Mouse (Mus musculus) forebrain, embryonic 12.5 days (tissue): ENCODE data around the gene Spg11. TPM values are rescaled to one million over a fixed set of nuclear protein-coding genes. Genes with fewer than 3 reads are reported as not detected.

Source experiments
- ATAC-seq: fragments of 200-750 bp; cut with Nextera tagmentation; 2 replicates; pipeline ENCODE4 v1.8.0; 2017; ENCODE audit warnings: moderate TSS enrichment; ENCODE audit not compliant: low FRiP score
- H3K27ac ChIP-seq: fragments of 300-500 bp; sonication (generic); 2 replicates; pipeline ENCODE4 v1.5.1; 2016; ENCODE audit warnings: mild to moderate bottlenecking
- H3K27me3 ChIP-seq: fragments of 300-500 bp; sonication (generic); 2 replicates; pipeline ENCODE4 v1.6.1; 2016; ENCODE audit warnings: mild to moderate bottlenecking
- H3K36me3 ChIP-seq: fragments of 300-500 bp; sonication (generic); replicated peaks from 2 replicates; pipeline ENCODE4 v1.6.1; 2016; ENCODE audit warnings: mild to moderate bottlenecking
- H3K4me1 ChIP-seq: fragments of 300-500 bp; sonication (generic); 2 replicates; pipeline ENCODE4 v1.6.1; 2016
- H3K4me2 ChIP-seq: fragments of 300-500 bp; sonication (generic); 2 replicates; pipeline ENCODE4 v1.6.1; 2016; ENCODE audit warnings: mild to moderate bottlenecking, moderate library complexity
- H3K4me3 ChIP-seq: fragments of 300-500 bp; sonication (generic); replicated peaks from 2 replicates; pipeline ENCODE4 v1.5.1; 2016; ENCODE audit warnings: mild to moderate bottlenecking
- H3K9ac ChIP-seq: fragments of 300-500 bp; sonication (generic); 2 replicates; pipeline ENCODE4 v1.6.1; 2016; ENCODE audit warnings: mild to moderate bottlenecking
- H3K9me3 ChIP-seq: fragments of 300-500 bp; sonication (generic); 2 replicates; pipeline ENCODE4 v1.6.1; 2016
- WGBS: fragments of 180-500 bp; shearing (Covaris S2); methylation state at CpG from one replicate; pipeline ENCODE4 v1.1.7; 2016; 5-methylcytosine and 5-hydroxymethylcytosine counted together
- polyA plus RNA-seq: library from polyadenylated mRNA; unstranded; fragments of >200 nt; fragmentation: Nextera tagmentation; extraction: Ambion mirVana; gene quantifications from 2 replicates; pipeline ENCODE4 v1.2.1, GENCODE M21; 2016

Spg11 gene
- polyA plus RNA-seq, 1 experiment from 2014 or later: 15.3 TPM

GRCm38 (mm10) chr2:122153681-122154365 lies 35.6 kb upstream of the Spg11 start:
- Histone ChIP-seq H3K9ac (no peak overlapping the region), H3K27me3 (no peaks in the 10 kb centered on the region), H3K4me3 (no peak overlapping the region), H3K9me3 (no peaks in the 10 kb centered on the region), H3K27ac (no peak overlapping the region), H3K4me1 (no peaks in the 10 kb centered on the region), H3K4me2 (no peak overlapping the region), H3K36me3 (no peaks in the 10 kb centered on the region; the same call in 1 of the 2 replicates)
- ATAC-seq: no peak
- 83% methylated on average over 7 of the region's 7 CpGs for WGBS

DNA sequence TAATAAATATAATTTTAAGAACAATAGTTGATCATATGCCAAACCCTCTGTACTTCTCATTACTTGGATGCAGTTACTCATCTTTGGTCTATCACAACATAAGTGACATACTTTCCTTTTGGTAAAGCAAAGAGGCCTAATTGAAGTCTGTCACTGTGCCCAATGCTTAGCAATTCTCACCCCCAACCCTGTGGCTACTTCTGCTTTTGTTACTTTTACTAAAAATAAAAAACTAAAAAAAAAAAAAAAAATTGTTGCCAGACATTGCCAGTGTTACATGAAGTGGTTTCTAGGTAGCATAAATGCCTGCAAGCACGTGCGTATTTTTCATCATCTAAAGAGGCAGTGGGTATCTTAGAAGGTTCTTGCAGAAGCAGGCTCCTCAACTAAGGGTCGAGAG lies 34.7 kb upstream of the Spg11 start:
- no peaks in the 10 kb centered on the region for H3K9me3 ChIP-seq
- H3K4me3 ChIP-seq: no peak overlapping the region
- peaks cover 3% of the 10 kb centered on the region; the same call in 1 of the 2 replicates for H3K27me3 ChIP-seq
- no peak overlapping the region for H3K9ac ChIP-seq
- 87% methylated on average over 3 of the region's 3 CpGs for WGBS
- H3K4me2 ChIP-seq: no peak overlapping the region
- no peak for ATAC-seq
- H3K4me1 ChIP-seq: peaks cover 6% of the 10 kb centered on the region
- no peaks in the 10 kb centered on the region; the same call in 1 of the 2 replicates for H3K36me3 ChIP-seq
- H3K27ac ChIP-seq: no peak overlapping the region

- ATAC-seq: no peak
These were observed 33.0 kb upstream of the Spg11 start for GRCm38 (mm10) chr2:122151221-122151620.

GRCm38 (mm10) chr2:122149716-122150115 lies 31.5 kb upstream of the Spg11 start:
- ATAC-seq: no peak
- H3K9ac ChIP-seq: no peak overlapping the region
- H3K27me3 ChIP-seq: peaks cover 3% of the 10 kb centered on the region; the same call in 1 of the 2 replicates
- H3K4me2 ChIP-seq: no peak overlapping the region
- H3K4me3 ChIP-seq: no peak overlapping the region
- H3K9me3 ChIP-seq: no peaks in the 10 kb centered on the region
- peaks cover 10% of the 10 kb centered on the region for H3K4me1 ChIP-seq
- WGBS: 93% methylated on average over 3 of the region's 3 CpGs
- no peak overlapping the region for H3K27ac ChIP-seq
- no peaks in the 10 kb centered on the region; the same call in 1 of the 2 replicates for H3K36me3 ChIP-seq

More at GRCm38 (mm10) chr2:122151221-122151620, 33.0 kb upstream of the Spg11 start:
- peaks cover 3% of the 10 kb centered on the region; the same call in 1 of the 2 replicates for H3K27me3 ChIP-seq
- peaks cover 10% of the 10 kb centered on the region for H3K4me1 ChIP-seq
- H3K27ac ChIP-seq: no peak overlapping the region
- H3K36me3 ChIP-seq: no peaks in the 10 kb centered on the region; the same call in 1 of the 2 replicates
- no peak overlapping the region for H3K4me2 ChIP-seq
- 90% methylated on average over 1 of the region's 1 CpGs for WGBS
- H3K9ac ChIP-seq: no peak overlapping the region
- no peaks in the 10 kb centered on the region for H3K9me3 ChIP-seq
- H3K4me3 ChIP-seq: no peak overlapping the region

DNA sequence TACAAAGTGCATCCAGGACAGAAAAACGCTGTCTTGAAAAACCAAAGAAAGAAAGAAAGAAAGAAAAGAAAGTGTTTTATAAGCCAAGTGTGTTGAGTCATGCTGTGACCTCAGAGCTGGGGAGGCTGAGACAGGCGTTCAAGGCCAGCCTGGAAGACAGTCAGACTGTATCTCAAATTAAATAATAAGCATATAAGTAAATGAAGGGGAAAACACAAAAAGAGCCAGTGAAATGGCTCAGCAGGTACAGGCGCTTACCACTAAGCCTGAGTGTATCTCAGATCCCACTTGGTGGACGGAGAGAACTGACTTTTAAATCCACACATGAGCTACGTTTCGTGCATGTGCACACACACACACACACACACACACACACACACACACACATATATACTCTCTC lies 31.1 kb upstream of the Spg11 start:
- 87% methylated on average over 6 of the region's 6 CpGs for WGBS
- Histone ChIP-seq H3K4me1 (peaks cover 10% of the 10 kb centered on the region), H3K36me3 (no peaks in the 10 kb centered on the region; the same call in 1 of the 2 replicates), H3K27ac (no peak overlapping the region), H3K27me3 (peaks cover 3% of the 10 kb centered on the region; the same call in 1 of the 2 replicates), H3K4me3 (no peak overlapping the region), H3K9me3 (no peaks in the 10 kb centered on the region), H3K4me2 (no peak overlapping the region), H3K9ac (no peak overlapping the region)
- ATAC-seq: no peak

DNA sequence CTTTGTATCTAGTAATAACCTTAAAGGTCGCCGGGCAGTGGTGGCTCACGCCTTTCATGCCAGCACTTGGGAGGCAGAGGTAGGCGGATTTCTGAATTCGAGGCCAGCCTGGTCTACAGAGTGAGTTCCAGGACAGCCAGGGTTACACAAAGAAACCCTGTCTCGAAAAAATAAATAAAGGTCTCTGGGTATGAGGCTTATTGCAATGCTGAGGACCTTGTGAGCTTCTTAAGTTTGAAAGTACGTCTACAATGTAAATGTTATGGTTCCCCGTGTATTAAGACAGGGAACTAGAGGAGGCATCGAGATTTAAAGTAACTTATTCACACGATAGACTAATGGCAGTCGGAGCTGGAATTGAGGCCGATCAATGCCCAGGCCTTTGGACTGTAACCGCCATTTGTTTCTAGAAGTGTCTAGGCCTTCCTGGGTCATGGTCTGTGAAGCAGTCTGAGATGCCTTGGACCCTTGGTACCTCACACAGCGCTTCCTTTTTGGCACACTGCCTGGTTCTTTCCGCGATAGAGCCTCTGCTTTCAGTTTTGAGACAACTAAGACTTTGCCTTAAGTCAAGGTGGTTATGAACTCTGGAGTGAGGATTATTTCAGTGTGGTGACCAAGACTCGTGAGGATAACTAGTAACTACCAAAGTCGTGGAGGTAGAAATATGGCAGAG lies 30.2 kb upstream of the Spg11 start:
- peak overlapping the region; percentile 73 for H3K9ac ChIP-seq
- no peaks in the 10 kb centered on the region; the same call in 1 of the 2 replicates for H3K36me3 ChIP-seq
- H3K4me2 ChIP-seq: peak overlapping the region; percentile 75
- ATAC-seq: no peak
- H3K9me3 ChIP-seq: no peaks in the 10 kb centered on the region
- H3K4me3 ChIP-seq: peak overlapping the region; percentile 55
- H3K4me1 ChIP-seq: peaks cover 10% of the 10 kb centered on the region
- peaks cover 3% of the 10 kb centered on the region; the same call in 1 of the 2 replicates for H3K27me3 ChIP-seq
- no peak overlapping the region for H3K27ac ChIP-seq
- 40% methylated on average over 18 of the region's 18 CpGs for WGBS

DNA sequence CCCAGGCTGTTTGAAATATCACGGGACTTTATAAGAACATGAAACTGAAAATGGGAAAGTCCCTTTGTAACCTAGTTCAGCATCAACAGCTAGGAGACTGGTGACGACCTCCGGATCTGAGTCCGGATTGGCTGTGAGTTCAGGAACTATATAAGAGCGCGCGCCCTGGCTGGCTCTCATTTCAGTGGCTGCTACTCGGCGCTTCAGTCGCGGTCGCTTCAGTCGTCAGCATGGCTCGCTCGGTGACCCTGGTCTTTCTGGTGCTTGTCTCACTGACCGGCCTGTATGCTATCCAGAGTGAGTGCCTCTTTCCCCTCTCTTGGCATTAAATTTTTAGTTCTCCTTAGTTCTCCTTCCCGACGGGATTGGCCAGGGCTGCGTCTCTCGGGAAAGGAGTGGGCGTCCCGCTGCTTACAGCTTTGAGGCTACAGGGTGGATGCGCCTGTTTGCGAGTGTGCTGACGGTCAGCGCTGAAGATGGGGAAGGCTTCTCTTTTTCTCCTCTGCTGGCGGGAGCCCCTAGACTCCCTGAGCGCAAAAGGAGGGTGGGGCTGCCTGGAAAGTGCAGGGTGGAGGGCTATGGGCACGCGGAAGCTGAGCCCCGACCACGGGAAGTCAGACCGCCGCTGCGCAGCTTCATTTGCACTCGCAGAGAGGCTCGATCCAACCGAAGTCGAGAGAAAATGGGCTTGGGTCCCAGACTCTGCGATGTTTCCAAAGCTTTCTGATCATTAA lies 29.5 kb upstream of the Spg11 start, which contains the start of gene B2m:
Gene B2m, plus strand, starts transcription at position 179 of the 734 bp plus-strand sequence.
- H3K4me3 ChIP-seq: peak within 1 kb of the TSS; percentile 55
- peak within 1 kb of the TSS; percentile 73 for H3K9ac ChIP-seq
- ATAC-seq: peak; percentile 98
- H3K4me2 ChIP-seq: peak within 1 kb of the TSS; percentile 75
- under 1% methylated on average over 40 of the region's 40 CpGs for WGBS
- no peaks in the 10 kb centered on the region; the same call in 1 of the 2 replicates for H3K36me3 ChIP-seq
- peaks cover 3% of the 10 kb centered on the region; the same call in 1 of the 2 replicates for H3K27me3 ChIP-seq
- 0 out of 2 replicates have a peak within 1 kb of the TSS, but pooled peaks have one; percentile 5 for H3K27ac ChIP-seq
- peaks cover 10% of the 10 kb centered on the region for H3K4me1 ChIP-seq
- no peaks in the 10 kb centered on the region for H3K9me3 ChIP-seq

DNA sequence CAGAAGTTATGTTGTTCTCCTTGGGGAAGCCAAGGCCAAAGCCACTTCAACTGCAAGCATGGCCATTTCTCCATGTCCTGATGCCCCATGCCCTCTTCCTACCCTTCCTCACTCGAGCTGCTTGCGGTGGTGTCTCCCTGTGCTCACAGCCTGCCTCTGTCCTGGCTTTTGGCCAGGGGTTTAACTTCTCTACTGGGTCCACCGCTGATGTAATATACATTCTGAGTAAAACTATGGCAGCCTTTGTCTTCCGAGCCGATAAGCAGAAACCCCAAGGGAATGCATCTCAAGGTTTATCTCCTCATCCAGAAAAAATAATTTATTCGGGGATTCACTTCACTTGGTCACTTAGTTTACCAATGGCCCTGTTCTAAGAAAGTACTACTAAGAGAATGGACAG lies 28.5 kb upstream of the Spg11 start:
- WGBS: 82% methylated on average over 6 of the region's 6 CpGs

GRCm38 (mm10) chr2:122145756-122146155 lies 27.6 kb upstream of the Spg11 start:
- H3K4me2 ChIP-seq: no peak overlapping the region
- 67% methylated on average over 4 of the region's 4 CpGs for WGBS
- peaks cover 3% of the 10 kb centered on the region; the same call in 1 of the 2 replicates for H3K27me3 ChIP-seq
- H3K36me3 ChIP-seq: no peaks in the 10 kb centered on the region
- peaks cover 10% of the 10 kb centered on the region for H3K4me1 ChIP-seq
- H3K9me3 ChIP-seq: no peaks in the 10 kb centered on the region
- no peak overlapping the region for H3K9ac ChIP-seq
- no peak overlapping the region for H3K4me3 ChIP-seq
- H3K27ac ChIP-seq: no peak overlapping the region
- no peak for ATAC-seq

More for the DNA sequence above, 28.5 kb upstream of the Spg11 start:
- H3K9me3 ChIP-seq: no peaks in the 10 kb centered on the region
- H3K27me3 ChIP-seq: peaks cover 3% of the 10 kb centered on the region; the same call in 1 of the 2 replicates
- no peaks in the 10 kb centered on the region; the same call in 1 of the 2 replicates for H3K36me3 ChIP-seq
- no peak for ATAC-seq
- H3K4me1 ChIP-seq: peaks cover 10% of the 10 kb centered on the region
- H3K4me3 ChIP-seq: no peak overlapping the region
- H3K4me2 ChIP-seq: no peak overlapping the region
- H3K9ac ChIP-seq: no peak overlapping the region
- no peak overlapping the region for H3K27ac ChIP-seq

- no peaks in the 10 kb centered on the region; the same call in 1 of the 2 replicates for H3K27me3 ChIP-seq
- ATAC-seq: no peak
- H3K9ac ChIP-seq: no peak overlapping the region
- H3K36me3 ChIP-seq: no peaks in the 10 kb centered on the region
- H3K27ac ChIP-seq: no peak overlapping the region
- H3K4me1 ChIP-seq: 0 out of 2 replicates have a peak, but pooled peaks cover 4% of the 10 kb centered on the region
- WGBS: 87% methylated on average over 3 of the region's 3 CpGs
- H3K4me2 ChIP-seq: no peak overlapping the region
- H3K9me3 ChIP-seq: no peaks in the 10 kb centered on the region
- no peak overlapping the region for H3K4me3 ChIP-seq
These were observed 24.9 kb upstream of the Spg11 start for GRCm38 (mm10) chr2:122143111-122143510.

DNA sequence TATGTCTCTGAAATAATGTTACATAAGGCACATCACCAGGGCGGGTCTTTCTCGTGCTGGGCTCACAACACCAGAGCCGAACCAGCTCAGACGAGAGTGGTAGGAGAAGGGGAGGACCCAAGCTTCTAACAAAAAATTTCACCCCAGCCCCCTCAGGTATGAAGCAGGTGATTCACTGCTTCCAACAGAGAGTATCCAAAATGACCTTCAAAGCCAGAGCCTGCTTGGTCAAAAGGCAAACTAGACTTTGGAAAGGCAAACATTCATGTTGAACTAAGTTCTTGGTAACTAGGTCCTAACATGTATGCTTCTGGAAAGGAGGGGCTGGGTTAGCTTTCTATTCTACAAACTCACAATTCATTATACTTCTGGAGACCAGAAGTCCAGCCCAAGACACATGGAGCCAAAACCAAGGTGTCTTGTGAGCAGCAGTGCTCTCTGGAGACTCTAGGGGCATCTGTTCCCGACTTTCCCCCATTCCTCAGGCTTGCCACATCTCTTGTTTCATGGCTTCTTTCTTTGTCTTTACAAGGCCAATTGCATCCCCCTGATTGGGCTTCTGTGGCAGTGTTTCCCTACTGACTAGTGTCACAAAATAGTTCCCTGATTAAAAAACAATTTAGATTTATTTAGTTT lies 23.3 kb upstream of the Spg11 start:
- no peak overlapping the region for H3K4me3 ChIP-seq
- no peak overlapping the region for H3K27ac ChIP-seq
- no peaks in the 10 kb centered on the region for H3K36me3 ChIP-seq
- no peak overlapping the region for H3K4me2 ChIP-seq
- H3K4me1 ChIP-seq: no peaks in the 10 kb centered on the region
- H3K9me3 ChIP-seq: no peaks in the 10 kb centered on the region
- no peaks in the 10 kb centered on the region; the same call in 1 of the 2 replicates for H3K27me3 ChIP-seq
- WGBS: 81% methylated on average over 5 of the region's 5 CpGs
- H3K9ac ChIP-seq: no peak overlapping the region
- ATAC-seq: no peak
